Mouse (Mus musculus) testis, adult 2 months (tissue): ENCODE results near the gene Pde4d.

Source experiments
- CTCF ChIP-seq: fragments of 200-500 bp; IDR thresholded peaks from 2 replicates; pipeline ENCODE4 v1.5.1; 2012; ENCODE audit warnings: low read depth, mild to moderate bottlenecking, inconsistent platforms, low read length, moderate library complexity; ENCODE audit not compliant: control insufficient read depth, insufficient read depth, insufficient replicate concordance
- POLR2A ChIP-seq: fragments of 200-500 bp; IDR thresholded peaks from 2 replicates; pipeline ENCODE4 v1.6.1; 2012; ENCODE audit warnings: low read depth, mild to moderate bottlenecking, inconsistent platforms, low read length, moderate library complexity; ENCODE audit not compliant: control insufficient read depth

- TF ChIP-seq CTCF (no peak), POLR2A (no peak)
These were observed 1188.5 kb downstream of the Pde4d start for GRCm38 (mm10) chr13:109638273-109638672.
